Mouse (Mus musculus): ENCODE data around the gene Nfic. TPM values are rescaled to one million over a fixed set of nuclear protein-coding genes. Genes with fewer than 3 reads are reported as not detected.

Gene Nfic
- polyA plus RNA-seq, 2 experiments = 1.3 to 4.6 TPM

DNA sequence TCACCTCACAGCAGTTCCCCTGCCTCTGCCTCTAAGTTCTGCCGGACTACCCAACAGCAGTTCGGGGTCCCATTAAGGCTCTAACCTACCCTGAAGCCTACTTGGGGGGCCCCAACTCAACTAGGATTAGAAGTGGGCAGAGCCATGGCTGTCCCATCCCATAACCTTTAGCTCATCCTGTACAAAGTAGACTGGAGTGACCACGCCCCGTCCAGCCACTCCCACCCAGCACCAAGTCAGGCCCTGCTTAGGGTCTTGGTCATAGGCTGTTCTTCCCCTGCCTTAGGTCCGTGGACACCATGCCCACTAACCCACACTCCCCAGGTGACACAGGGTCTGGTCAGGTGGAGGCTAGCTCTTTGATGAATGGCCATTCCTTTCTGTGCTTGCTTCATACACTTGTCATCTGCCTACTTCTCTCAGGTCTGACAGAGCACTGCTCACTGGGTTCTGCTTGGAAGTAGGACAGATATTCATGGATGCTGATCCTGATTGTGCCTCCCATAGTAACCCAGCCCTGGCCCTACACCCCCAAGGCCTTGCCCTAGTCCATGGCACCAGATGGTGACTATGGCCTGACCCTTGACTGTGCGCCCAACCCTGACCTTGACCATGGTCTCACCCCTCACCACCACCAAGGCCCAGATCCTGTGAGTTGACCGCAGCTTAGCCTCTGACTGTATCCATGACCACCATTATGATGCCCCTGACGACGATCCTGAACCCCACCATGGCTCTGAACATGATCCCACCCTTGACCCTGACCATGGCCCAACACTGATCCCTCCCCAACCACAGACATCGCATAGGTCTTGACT is 36.1 kb downstream of the Nfic start:
- Histone ChIP-seq H3K4me3 (ENCODE audit: insufficient read depth in 1 of 2, low read depth in 2 of 2, low read length in 2 of 2) (no peak overlapping the region), H3K4me2 (ENCODE audit: low read depth) (no peak overlapping the region), H3K36me3 (replicated peaks; ENCODE audit: control insufficient read depth, insufficient read depth, low read depth) (no peaks in the 10 kb centered on the region), H3K9ac (replicated peaks) (no peak overlapping the region), H3K4me1 (replicated peaks; ENCODE audit: control insufficient read depth in 2 of 2, insufficient read depth in 2 of 2, low read length in 1 of 2) (peaks cover 1 to 3% of the 10 kb centered on the region in 2 experiments; a peak in 1 of 4 replicates), H3K27ac (no peak overlapping the region), H3K27me3 (ENCODE audit: control insufficient read depth, insufficient read depth, low read length) (peaks cover 3% of the 10 kb centered on the region; the same call in 1 of the 2 replicates), H3K9me3 (ENCODE audit: control insufficient read depth, low read length) (no peaks in the 10 kb centered on the region)
- TF ChIP-seq CTCF (IDR thresholded peaks at IDR 0.05; ENCODE audit: low read depth) (no peak), EP300 (IDR thresholded peaks at IDR 0.05; ENCODE audit: low read depth) (no peak)
- ATAC-seq (ENCODE audit: insufficient read depth) = no peak
- DNase-seq (ENCODE audit: low read depth in 3 of 3, low spot score in 3 of 3) = no peak
- WGBS (ENCODE audit: insufficient replicate concordance) = 71% methylated on average over 10 of the region's 10 CpGs

DNA sequence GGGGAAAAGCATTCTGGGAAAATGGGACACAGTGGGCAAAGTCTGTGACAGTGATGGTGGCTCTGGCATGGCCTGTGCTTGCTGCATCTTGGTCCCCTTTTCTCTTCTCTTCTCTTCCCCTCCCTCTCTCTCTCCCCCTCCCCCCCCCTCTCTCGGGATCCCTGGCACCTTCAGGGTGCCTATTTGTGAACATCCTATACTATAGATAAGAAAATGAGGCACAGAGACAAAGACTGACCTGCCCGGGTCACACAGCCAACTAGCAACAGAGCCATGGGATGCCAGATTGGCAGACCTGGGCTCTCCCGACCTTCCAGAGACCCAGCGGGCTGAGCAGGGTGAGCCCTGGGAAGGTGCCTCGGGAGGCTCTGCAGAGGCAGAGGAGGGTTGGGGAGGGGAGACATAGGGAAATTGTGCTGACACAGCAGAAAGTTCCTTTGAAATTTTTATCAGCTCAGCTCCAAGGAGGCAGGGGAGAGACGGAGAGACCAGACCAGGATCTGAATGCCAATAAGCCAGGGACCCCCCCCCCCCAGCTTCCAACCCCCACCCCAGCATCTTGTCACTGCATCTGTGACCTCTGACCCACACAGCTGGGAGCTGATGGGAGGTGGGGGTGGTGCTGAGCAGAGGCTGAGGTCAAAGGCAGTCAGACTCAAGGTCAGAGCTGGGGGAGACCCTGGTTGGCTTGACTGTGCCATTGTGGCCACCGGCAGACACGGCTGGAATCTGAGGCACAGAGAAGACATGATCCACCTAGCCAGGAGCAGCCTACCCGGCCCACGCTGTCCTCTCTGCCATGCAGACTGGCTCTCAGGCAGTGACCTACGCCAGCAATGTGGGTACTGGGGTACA is 37.0 kb downstream of the Nfic start:
- H3K27ac ChIP-seq = no peak overlapping the region
- TF ChIP-seq EP300 (IDR thresholded peaks at IDR 0.05; ENCODE audit: low read depth) (no peak), CTCF (IDR thresholded peaks at IDR 0.05; ENCODE audit: low read depth) (no peak)
- H3K36me3 ChIP-seq (replicated peaks; ENCODE audit: control insufficient read depth, insufficient read depth, low read depth) = no peaks in the 10 kb centered on the region
- ATAC-seq (ENCODE audit: insufficient read depth) (no peak), DNase-seq (ENCODE audit: low read depth in 3 of 3, low spot score in 3 of 3) (no peak)
- WGBS (ENCODE audit: insufficient replicate concordance) = 46% methylated on average over 11 of the region's 11 CpGs
- H3K27me3 ChIP-seq (ENCODE audit: control insufficient read depth, insufficient read depth, low read length) = no peaks in the 10 kb centered on the region
- H3K4me2 ChIP-seq (ENCODE audit: low read depth) = no peak overlapping the region
- peaks cover 2 to 5% of the 10 kb centered on the region in 2 experiments; a peak in 1 of 4 replicates for H3K4me1 ChIP-seq (replicated peaks; ENCODE audit: control insufficient read depth in 2 of 2, insufficient read depth in 2 of 2, low read length in 1 of 2)
- H3K4me3 ChIP-seq (ENCODE audit: insufficient read depth in 1 of 2, low read depth in 2 of 2, low read length in 2 of 2) = no peak overlapping the region
- no peak overlapping the region for H3K9ac ChIP-seq (replicated peaks)
- H3K9me3 ChIP-seq (ENCODE audit: control insufficient read depth, low read length) = no peaks in the 10 kb centered on the region

GRCm38 (mm10) chr10:81417227-81418215 is 37.9 kb downstream of the Nfic start:
- no peak for ATAC-seq (ENCODE audit: insufficient read depth)
- Histone ChIP-seq H3K9ac (replicated peaks) (no peak overlapping the region), H3K9me3 (ENCODE audit: control insufficient read depth, low read length) (no peaks in the 10 kb centered on the region), H3K27ac (no peak overlapping the region), H3K27me3 (ENCODE audit: control insufficient read depth, insufficient read depth, low read length) (no peaks in the 10 kb centered on the region), H3K36me3 (replicated peaks; ENCODE audit: control insufficient read depth, insufficient read depth, low read depth) (no peaks in the 10 kb centered on the region), H3K4me3 (ENCODE audit: insufficient read depth in 1 of 2, low read depth in 2 of 2, low read length in 2 of 2) (peak overlapping the region in 1 of 2 experiments; percentile 33; a peak in 1 of 4 replicates), H3K4me1 (replicated peaks; ENCODE audit: control insufficient read depth in 2 of 2, insufficient read depth in 2 of 2, low read length in 1 of 2) (peaks cover 2 to 8% of the 10 kb centered on the region in 2 experiments; a peak in 2 of 4 replicates), H3K4me2 (ENCODE audit: low read depth) (peak overlapping the region; percentile 56)
- no peak for DNase-seq (ENCODE audit: low read depth in 3 of 3, low spot score in 3 of 3)
- no peak for TF ChIP-seq CTCF (IDR thresholded peaks at IDR 0.05; ENCODE audit: low read depth)
- no peak for TF ChIP-seq EP300 (IDR thresholded peaks at IDR 0.05; ENCODE audit: low read depth)
- 43% methylated on average over 12 of the region's 12 CpGs for WGBS (ENCODE audit: insufficient replicate concordance)

DNA sequence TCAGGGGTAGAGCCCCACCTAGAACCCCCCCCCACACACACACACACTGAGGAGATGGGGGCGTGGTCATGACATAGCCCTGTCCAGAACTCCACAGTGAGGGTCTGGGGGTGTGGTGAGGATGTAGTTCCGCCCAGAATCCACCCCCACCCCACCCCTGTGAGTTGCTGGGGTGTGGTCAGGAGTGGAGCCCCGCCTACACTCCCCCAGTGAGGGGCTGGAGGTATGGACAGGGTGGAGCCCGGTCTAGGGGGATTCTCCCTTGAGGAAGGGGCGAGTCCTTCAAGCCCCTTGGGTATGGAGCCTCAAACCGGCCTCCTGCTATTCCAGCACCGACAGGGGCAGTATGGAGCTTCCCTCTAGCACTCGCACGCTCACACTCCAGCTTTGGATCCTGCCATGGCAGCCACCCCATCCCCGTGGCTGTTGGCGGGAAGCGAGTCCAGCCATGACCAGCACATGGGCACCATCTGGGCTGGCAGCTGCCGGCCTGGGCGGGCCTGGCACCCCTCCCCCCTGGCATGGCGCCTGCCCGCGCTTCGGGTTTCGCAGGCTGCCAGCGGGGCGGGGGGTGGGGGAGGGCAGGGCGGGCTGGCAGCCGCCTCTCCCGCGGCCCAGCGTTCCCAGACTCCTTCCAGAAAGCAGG is 38.7 kb downstream of the Nfic start:
- WGBS (ENCODE audit: insufficient replicate concordance) = 1% methylated on average over 20 of the region's 26 CpGs
- DNase-seq (ENCODE audit: low read depth in 3 of 3, low spot score in 3 of 3) = no peak
- no peaks in the 10 kb centered on the region for H3K27me3 ChIP-seq (ENCODE audit: control insufficient read depth, insufficient read depth, low read length)
- H3K9ac ChIP-seq (replicated peaks) = 0 out of 2 replicates have a peak overlapping the region, but pooled peaks have one; percentile 18
- peak; percentile 66 for TF ChIP-seq CTCF (IDR thresholded peaks at IDR 0.05; ENCODE audit: low read depth)
- no peak for TF ChIP-seq EP300 (IDR thresholded peaks at IDR 0.05; ENCODE audit: low read depth)
- peak overlapping the region in 1 of 2 experiments; percentile 33; a peak in 2 of 4 replicates for H3K4me3 ChIP-seq (ENCODE audit: insufficient read depth in 1 of 2, low read depth in 2 of 2, low read length in 2 of 2)
- peak overlapping the region; percentile 56 for H3K4me2 ChIP-seq (ENCODE audit: low read depth)
- no peaks in the 10 kb centered on the region for H3K36me3 ChIP-seq (replicated peaks; ENCODE audit: control insufficient read depth, insufficient read depth, low read depth)
- peaks cover 2 to 8% of the 10 kb centered on the region in 2 experiments; a peak in 2 of 4 replicates for H3K4me1 ChIP-seq (replicated peaks; ENCODE audit: control insufficient read depth in 2 of 2, insufficient read depth in 2 of 2, low read length in 1 of 2)
- ATAC-seq (ENCODE audit: insufficient read depth) = peak; percentile 19; the same call in 1 of the 2 replicates
- H3K27ac ChIP-seq = no peak overlapping the region
- H3K9me3 ChIP-seq (ENCODE audit: control insufficient read depth, low read length) = no peaks in the 10 kb centered on the region
